ENCODE assay signal across 8 mouse cellular contexts in the genomic region with DNA sequence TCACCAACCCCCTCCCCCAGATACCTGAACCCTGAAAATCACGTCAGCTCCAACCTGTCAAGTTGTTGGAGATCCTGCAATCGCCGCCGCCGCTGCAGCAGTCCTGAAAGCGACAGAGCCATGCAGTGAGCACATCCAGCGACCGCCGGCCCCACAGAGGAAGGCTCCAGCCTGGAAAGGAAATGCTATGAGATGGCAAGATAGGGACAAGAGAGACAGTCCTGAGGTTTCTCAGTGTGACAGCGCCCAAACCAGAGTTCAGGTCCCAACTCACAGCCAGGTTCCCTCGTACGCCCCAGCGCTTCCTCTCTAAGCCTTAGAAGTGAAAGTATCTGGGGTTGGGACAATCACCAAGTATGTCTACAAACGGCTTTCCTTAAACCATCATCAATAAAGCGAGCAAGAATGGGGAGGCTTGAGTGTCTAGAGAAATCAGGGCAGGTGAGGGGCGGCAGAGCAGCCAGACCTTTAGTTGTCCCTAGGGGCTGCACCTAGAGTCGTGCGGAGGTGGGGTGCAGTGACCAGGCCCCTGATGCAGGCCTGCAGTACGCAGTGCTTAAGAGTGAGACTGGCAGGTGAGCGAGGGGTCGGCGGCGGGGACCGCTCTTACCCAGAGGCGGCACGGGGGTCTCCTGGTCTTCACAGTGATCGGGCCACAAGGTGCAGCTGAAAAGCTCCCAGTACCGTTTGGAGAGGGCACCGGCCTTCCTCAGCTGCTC. TPM values are rescaled to one million over a fixed set of nuclear protein-coding genes. Genes with fewer than 3 reads are reported as not detected.
DNase-seq lines count a peak whose midpoint lies in the region; ATAC-seq lines count a peak whose summit lies in the region.

No protein-coding gene starts in this region.

- WGBS in heart, embryonic 12.5 days = under 1% methylated on average over 29 of the region's 29 CpGs

- H3K4me3 ChIP-seq in heart, embryonic 12.5 days = peak overlapping the region; percentile 56
- peak overlapping the region; percentile 97 for H3K4me3 ChIP-seq in megakaryocyte, embryonic 14.5 days (replicated peaks)

- no peak for DNase-seq in cerebellum, adult 9-10 months
- DNase-seq in kidney, postnatal 14 days = peak; percentile 43
- DNase-seq in splenic B cell, adult 2 months (ENCODE audit: low read depth, low spot score) = peak; percentile 49
- no peak for DNase-seq in right cerebral cortex, postnatal 10 days (ENCODE audit: low spot score in 2 of 2)

- H3K27ac ChIP-seq in heart, embryonic 12.5 days (ENCODE audit: poor library complexity, severe bottlenecking) = no peak overlapping the region

- peak overlapping the region; percentile 77 for H3K9ac ChIP-seq in heart, embryonic 12.5 days

- peak overlapping the region; percentile 81 for H3K4me2 ChIP-seq in heart, embryonic 12.5 days

- no peaks in the 10 kb centered on the region for H3K9me3 ChIP-seq in heart, embryonic 12.5 days (replicated peaks)
- H3K9me3 ChIP-seq in megakaryocyte, embryonic 14.5 days = no peaks in the 10 kb centered on the region

- H3K27me3 ChIP-seq in heart, embryonic 12.5 days (replicated peaks) = no peaks in the 10 kb centered on the region
- H3K27me3 ChIP-seq in megakaryocyte, embryonic 14.5 days (replicated peaks) = no peaks in the 10 kb centered on the region
- no peaks in the 10 kb centered on the region for H3K27me3 ChIP-seq in splenic B cell, adult 2 months (ENCODE audit: control insufficient read depth, insufficient read depth, low read length, poor library complexity, severe bottlenecking)

- ATAC-seq in cerebellum, adult (ENCODE audit: insufficient number of reproducible peaks, low FRiP score, low TSS enrichment) = peak; percentile 28; the same call in 1 of the 2 replicates
- peak; percentile 46 for ATAC-seq in common myeloid progenitor, adult 5-6 weeks (replicated peaks; ENCODE audit: low read depth, poor library complexity, severe bottlenecking)
- ATAC-seq in heart, embryonic 12.5 days (ENCODE audit: insufficient number of reproducible peaks, low FRiP score) = peak; percentile 37; the same call in 1 of the 2 replicates

- H3K4me1 ChIP-seq in heart, embryonic 12.5 days (replicated peaks) = peaks cover 15% of the 10 kb centered on the region
- peaks cover 40% of the 10 kb centered on the region for H3K4me1 ChIP-seq in megakaryocyte, embryonic 14.5 days

- H3K36me3 ChIP-seq in heart, embryonic 12.5 days = 0 out of 2 replicates have a peak, but pooled peaks cover 1% of the 10 kb centered on the region
- peaks cover 26% of the 10 kb centered on the region for H3K36me3 ChIP-seq in megakaryocyte, embryonic 14.5 days (replicated peaks; ENCODE audit: low read length)
- peaks cover 7% of the 10 kb centered on the region; the same call in 1 of the 2 replicates for H3K36me3 ChIP-seq in splenic B cell, adult 2 months (ENCODE audit: control insufficient read depth, insufficient read depth, low read length, poor library complexity, severe bottlenecking)

RNA-seq across cellular contexts. Expression of gene Tor3a, which starts 0.5 kb away (rescaled TPM):
- 16.1 and 22.1 TPM in 2 replicates for total RNA-seq in common myeloid progenitor, adult 5-6 weeks (2017)
- polyA plus RNA-seq in heart, embryonic 12.5 days (2016; fragmentation: Nextera tagmentation; extraction: Ambion mirVana) = 4.5 and 5.4 TPM in 2 replicates
- polyA plus RNA-seq in megakaryocyte, embryonic 14.5 days (2012; ENCODE audit: insufficient read depth, low replicate concordance) = 18.1 and 29.8 TPM in 2 replicates

RNA-seq across cellular contexts. Expression of gene Fam20b, which starts 45.3 kb away (rescaled TPM):
- 35.0 and 35.9 TPM in 2 replicates for total RNA-seq in common myeloid progenitor, adult 5-6 weeks (2017)
- 30.2 and 32.4 TPM in 2 replicates for polyA plus RNA-seq in heart, embryonic 12.5 days (2016; fragmentation: Nextera tagmentation; extraction: Ambion mirVana)
- polyA plus RNA-seq in megakaryocyte, embryonic 14.5 days (2012; ENCODE audit: insufficient read depth, low replicate concordance) = 1.3 and 6.0 TPM in 2 replicates

Comparison
In these comparisons a context has a peak if more than half of its experiments do, and no peak if none do; other contexts are left out.
1. DNase-seq: peak in kidney, postnatal 14 days (single experiment) and splenic B cell, adult 2 months (single experiment); none in cerebellum, adult 9-10 months (single experiment) and right cerebral cortex, postnatal 10 days (0 of 2).
2. Peak in every context shown above with its lines, with median percentiles within 50 percentile points of each other: ATAC-seq.